Mouse (Mus musculus) cerebellum, postnatal 25 days (tissue): ENCODE results near the gene Prkch.
A peak's percentile ranks its signal among the peaks of the same experiment; 100 is the strongest.

Source experiments
- DNase-seq, 2 experiments: peaks; one replicate each; pipeline ENCODE4 v3.0.0; 2021; ENCODE audit warnings: mixed read lengths in 2 of 2

The Prkch gene

DNA sequence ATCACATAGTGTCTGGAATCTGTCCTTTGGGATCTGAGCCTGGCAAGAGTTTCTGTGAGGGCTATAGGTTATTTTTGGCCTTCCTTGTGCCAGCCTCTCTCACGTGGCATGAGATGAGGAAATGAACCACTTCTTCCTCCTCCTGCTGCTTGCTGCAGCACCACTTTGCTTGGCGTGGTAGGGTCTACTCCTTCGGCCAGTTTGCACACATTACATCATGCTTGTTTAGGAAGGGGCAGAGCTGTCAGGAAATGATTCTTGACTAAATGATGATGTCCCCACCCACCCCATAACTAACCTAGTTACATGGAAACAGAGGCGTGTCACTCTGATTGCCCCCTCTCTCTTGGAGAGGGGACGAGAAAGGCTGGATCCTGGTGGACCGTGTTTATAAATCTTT lies 28.6 kb downstream of the Prkch start:
- DNase-seq, result no peak

DNA sequence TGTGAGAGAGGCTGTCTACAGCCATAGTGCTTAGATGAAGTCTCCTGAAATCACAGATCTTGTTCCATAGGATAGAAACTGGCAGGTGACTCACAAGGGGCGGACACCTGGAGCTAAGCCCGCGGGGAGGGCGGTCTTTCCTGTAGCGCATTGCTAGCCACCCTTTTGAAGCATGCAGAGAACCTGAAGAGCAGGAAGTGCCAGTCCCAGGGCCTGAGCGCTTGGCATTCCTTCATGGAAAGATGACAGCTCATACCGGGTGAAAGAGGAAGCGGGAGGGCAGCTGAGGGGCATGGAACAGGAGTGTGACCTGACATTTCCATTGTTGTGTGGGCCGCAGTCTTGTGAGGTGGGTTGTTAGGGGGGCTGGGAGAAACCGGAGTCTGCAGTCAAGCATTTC lies 33.1 kb downstream of the Prkch start:
- DNase-seq, result no peak

DNA sequence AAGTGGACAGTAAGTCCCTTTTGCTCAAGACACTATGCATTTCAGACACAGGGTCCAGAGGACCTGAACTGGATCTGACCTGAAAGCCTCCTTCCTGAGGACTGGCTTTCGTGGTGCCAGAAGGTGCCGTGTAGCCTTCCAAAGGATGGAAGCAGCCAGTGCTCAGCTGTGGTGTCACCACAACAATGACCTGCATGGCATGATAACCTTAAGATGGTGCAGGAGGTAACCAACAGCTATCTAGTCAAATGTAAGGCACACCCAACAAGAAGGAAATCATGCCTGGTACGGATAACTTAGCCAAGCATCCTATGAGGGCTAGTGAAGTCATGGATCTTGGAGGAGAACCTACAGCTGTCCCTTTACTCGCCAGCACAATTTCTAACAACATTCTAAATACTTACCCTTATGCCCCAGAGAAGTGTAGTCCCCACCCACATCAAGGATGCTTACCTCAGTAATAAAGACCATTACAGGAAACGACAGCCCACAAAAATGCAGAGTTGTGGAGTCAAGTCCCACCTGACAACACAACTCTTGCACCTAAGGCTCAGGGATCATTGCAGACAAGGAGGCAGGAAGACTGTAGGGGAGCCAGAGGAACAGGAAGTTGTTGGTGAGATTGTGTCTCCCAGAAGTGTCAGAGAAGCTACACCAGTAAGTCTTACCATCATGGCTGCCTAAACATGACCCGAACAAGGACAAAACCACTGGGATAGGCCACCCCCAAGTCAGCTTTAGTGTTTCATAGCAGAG lies 40.9 kb downstream of the Prkch start:
- no peak for DNase-seq

DNA sequence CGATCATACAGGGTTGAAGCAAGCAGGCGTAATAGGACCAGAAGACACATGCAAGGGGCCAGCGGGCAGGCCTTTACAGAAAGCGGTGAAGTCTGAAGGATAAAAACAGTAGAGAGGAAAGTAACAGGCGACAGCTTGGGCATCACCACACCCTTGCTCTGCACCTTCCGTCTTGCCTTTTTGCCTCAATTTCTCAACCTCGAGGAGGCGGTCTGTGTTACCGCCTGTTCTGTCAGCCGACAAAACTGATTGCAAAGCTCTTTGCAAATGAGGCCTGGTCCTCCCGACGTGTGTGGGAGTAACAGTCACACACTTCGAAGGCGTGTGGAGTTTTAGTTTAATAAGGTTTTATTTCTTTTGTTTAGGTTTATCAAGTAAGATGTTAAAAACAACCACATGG lies 43.3 kb downstream of the Prkch start:
- DNase-seq, result no peak

DNA sequence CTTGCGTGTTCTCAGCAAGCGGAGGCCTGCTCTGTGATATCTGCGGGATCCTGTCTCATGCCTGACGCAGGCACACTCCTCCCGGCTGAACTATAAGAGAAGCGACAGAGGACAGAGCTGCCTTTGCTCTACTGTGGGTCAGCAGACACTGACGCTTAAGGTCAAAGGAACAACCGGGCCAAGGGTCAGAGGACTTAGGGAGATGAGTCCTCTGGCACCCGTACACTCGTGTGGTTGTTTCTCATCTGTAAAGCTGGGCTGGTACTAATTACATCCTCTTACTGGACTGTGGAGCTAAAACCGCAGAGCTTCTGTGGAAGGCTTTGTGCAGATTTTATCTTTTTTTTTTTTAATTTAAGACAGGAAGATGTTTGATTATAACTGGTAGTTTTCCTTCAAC lies 46.0 kb downstream of the Prkch start:
- no peak for DNase-seq

DNA sequence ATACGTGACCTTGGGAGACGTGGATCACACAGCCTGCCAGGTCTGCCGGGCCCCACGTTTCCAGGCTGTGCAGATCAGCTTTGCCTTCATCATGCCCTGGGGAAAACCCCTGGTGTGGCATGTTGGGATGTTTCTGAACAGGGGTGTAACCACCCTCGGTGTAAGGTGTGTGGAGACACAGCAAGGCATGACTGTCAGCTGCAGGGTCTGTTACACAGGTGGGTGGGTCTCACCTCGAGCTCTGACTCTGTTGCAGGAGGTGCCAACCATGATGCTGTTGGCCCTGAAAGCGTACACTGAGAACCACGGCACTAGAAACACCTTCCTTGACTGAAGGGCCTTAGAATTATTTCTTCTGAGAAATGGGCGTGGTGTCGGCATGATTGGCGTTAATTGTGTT lies 46.6 kb downstream of the Prkch start:
- no peak for DNase-seq

DNA sequence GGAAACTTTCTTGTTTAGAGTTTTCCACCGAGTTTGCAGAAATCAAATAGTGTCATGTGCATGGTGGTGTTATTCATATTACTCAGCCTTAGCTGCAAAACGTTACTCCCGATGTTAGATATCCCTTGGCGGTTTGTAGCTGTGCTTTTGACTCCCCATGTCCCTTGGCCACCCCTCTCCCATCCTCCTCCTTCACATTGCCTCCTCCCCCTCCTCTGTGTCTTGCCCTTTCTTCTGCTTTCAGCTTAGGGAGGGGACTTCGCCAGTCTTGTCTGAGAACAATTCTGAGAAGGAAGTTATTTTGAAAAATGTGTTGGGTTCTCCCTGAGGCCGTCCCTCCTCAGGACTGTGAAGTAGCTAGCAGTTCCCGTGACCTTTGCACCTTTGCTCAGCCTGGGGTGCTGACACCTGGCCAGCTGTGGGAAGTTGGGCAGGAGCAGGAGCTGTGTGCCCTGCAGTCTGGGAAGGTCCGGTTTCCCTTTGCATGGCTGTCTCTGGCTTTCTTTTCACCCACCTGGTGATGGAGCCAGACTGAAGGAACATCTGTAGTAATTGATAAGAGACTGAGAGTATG lies 48.2 kb downstream of the Prkch start:
- DNase-seq, result no peak

DNA sequence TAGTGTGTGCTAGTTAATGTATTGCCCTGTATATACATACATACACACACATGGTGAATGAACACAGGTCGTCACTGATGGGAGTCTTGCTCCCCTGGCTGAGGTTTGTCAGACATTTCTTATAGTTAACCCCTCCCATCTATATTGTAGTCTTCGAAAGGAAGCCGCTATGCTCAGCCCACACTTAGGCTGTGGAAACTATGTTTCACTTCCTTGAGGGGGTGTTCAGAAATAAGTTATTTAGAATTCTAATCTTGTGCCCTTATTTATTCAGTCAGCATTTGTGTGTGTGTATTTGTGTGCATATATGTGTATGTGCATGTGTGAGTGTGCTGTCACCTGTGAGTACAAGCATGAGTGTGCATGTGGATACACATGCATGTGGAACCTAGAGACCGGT lies 49.1 kb downstream of the Prkch start:
- DNase-seq, result no peak

DNA sequence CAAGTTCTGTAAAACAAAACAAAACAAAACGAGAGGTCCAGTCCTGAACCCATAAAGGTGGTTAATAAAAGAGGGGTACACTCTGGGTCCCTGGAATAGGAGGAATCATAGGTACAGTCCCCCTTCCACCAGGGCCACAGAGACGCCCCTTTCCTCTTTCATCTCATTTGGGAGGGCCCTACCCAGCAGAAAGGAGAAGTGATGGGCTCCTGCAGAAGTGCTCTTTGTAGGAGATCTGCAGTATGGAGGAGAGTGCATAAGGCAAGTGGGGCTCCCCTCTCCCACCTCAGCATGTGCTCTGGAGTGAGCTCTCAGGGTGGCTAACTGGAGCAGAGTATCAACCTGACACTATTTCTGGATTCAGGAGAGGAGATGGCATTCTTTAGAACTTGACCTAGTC lies 55.0 kb downstream of the Prkch start:
- no peak for DNase-seq

DNA sequence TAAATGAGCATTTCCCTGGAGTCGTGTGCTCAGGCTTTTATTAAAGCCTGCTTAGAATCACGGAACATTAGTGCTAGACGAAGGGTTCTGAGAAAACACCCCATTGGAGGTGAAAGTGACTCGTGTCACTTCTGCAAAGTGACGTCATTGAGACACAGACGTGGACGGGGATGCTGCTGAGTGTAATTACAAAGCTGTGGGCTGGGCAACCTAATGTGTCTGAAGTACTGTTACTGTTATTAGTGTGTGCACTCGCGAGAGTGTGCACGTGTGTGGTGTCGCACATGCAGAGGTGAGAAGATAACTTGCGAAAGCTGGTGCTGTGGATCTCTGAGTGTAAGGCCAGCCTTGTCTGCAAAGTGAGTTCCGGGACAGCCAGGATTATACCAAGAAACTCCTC lies 56.6 kb downstream of the Prkch start:
- no peak for DNase-seq

DNA sequence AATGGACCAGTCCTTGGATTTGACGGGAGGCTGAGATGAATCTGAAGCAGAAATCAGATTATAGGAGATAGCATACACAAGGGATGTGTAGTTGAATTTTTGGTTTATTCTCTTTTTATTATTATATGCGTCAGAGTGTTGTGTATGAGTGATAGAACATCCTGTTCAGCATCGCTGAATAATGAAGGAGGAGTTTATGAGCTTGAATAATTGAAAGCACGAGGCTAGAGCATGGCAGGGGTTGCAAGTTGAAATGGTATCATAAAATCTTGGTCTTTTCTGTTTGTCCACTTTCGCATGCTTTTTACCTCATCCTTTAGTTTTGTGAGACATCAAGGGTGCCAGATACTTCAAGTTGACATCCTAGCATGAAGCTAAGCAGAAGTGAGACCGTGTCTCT lies 60.6 kb downstream of the Prkch start:
- DNase-seq, result no peak

DNA sequence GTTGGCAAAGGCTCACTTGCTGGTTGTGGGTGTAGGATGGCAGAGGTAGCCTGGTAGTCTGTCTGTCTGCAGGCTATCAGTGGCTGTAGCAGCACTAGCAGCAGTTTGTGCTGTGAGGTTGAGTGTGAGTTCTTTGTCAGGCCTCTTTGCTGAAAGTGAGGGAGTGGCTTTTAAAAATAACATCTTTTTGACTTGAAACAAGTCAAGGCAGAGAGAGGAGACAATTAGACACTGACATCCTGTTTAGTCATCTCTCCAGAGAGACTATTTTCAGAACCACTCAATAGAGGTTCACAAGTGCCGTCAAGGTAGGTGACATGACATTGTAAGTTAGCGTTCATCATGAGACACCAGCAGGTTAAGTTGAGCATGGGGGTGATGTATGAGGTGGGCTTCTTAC lies 63.1 kb downstream of the Prkch start:
- no peak for DNase-seq

DNA sequence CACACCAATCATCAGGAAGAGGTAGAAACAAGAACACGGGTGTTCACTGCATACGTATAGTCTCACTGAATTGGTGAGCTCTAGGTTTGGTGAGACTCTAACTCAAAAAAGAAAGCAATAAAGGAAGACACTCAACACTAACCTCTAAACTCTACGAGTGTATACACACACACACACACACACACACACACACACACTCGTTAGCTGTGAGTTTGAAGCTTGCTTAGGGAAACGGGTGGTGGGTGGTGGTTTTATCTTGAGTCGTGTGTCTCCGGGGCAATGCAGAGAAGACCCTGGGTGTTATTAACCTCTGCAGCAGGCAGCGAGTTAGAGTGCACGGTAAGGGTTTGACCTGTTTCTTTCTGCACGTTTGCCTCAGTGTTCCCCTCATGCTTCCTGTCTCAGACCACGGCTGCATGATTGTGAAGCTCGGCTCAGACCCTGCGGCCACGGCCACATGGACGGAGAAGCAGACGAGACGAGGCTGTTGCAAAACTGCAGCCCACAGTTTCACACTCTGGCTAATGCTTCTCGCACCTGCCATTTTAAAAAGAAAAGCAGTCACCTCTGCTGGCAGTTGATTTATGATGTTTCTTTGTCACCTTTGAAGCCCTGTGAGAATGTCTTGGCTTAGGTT lies 72.1 kb downstream of the Prkch start:
- DNase-seq, result no peak

DNA sequence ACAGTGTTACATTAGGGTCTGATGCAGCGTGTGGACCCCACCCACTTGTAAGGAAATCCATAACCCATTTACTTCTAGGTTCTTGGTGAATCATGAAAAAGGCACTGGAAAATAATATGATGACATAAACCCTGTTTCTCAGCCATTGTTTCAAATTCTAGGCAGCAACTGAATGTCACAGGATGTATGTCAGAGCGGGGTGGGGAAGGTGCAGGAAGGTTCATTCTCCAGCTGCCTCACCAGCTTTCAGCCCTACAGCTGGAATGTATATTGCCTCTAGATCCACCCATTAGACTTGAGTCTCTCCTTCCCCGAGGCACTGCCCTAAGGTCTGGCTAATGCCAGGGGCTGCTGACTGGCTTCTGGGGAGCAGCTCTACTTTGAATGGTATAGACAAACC lies 78.8 kb downstream of the Prkch start:
- DNase-seq, result no peak

DNA sequence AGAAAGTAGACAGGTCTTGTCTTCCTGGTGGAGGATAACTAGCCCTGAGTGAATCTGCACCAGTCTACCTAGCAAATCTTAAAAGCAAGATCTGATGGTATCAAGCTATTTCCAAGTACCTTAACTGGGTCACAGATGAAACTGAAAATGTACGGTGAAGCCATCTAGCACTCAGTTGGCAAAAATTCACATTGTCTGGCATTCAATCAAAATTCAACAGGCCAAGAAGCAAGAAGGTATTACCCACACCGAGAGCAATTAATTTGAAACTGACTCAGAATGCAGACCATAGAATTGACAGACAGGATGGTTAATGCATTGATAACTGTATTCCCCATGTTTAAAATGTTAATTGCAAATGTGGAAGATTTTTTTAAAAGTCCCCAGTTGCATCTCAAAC lies 82.1 kb downstream of the Prkch start:
- peak in 1 of 2 experiments; percentile 19 for DNase-seq

DNA sequence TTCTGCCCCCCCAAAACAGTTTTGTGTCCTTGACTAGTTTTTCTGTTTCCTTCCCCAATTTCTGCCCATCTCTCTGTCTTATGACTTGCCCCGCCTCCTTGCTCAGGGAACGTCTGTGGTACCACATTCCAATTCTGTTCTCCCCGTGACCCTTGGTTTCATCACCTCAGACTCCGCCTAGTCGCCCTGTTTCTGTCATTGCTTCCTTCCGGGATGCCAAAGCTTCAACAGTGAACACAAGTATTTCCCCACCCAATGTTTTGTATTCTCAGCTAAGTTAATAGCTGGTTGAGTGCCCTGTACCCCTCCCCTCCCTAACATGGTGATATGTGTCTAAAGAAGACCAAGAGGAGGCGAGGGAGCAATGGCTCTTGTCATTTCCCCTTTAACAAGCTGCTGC lies 83.0 kb downstream of the Prkch start:
- no peak for DNase-seq

DNA sequence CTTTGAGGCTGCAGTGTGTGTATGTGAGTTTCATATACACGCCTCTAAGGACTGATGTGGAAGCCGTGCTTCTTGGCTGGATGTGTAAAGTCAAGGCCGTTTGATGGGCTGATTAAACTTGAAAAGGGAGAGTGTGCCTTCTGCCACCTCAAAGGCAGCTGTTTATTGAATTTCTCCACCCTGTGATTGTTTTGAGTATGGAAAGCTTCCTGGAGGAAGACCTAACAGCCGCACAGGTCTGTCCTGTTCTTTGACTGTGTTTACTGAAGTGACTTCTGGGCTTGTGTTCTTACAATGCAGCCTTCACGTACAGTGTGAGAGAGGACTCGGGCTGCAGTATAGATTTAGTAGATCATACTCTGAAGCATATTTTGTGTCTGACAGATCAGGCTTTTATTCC lies 86.1 kb downstream of the Prkch start:
- DNase-seq, result no peak

DNA sequence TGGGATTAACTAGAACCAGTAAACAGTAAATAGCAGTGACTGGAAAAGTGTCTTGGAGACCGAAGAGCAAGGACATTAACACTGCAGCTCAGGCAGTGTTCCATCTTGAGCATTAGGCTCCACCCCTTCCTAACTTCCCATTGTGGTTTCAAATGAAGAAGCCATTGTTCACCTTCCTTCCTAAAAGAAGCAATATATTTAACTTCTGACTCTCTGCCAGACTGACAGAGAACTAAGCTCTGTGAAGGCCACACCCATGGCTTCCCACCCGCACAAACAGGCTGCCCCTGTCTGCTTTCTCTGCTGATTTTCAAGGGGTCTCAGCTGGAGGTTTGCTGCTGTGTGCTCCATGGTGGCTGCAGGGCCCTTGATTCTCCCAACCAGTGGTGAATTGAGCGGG lies 86.9 kb downstream of the Prkch start:
- no peak for DNase-seq

DNA sequence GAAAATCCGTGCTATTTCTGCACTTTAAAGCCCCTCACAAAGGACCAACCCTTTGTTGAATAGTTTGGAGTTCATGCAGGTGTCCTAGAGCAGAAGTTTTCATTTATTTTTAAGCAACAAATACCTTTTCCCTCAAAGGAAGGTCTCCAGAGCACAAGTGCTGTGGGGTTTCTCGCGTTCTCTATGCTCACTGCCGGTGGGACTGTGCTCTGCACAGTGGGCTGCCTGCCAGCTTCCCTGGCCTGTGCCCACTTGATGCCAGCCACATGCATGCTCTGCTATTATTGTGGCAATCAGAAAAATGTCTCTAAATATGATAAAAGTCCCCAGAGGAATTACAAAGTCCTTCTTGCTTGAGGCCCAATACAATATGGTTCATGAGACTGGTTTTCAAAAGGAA lies 87.4 kb downstream of the Prkch start:
- no peak for DNase-seq

DNA sequence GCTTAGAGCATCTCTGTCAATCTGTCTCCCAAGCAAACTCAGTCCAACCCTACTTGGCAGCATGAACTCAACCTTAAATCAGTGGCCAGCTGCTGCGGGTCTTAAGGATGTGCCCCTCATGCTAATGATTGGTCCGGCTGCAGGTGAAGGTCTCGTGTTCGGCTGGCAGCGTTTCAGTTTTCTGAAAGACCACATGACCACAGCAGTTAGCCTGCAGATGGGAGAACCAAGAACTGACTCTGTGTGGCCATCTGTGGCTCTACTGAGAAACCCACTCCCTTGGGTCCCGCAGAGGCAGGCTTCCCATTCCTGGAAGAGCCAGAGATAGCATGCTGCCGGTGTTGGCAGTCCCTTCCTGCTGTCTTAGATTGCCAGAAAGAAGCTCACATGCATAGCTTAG lies 89.2 kb downstream of the Prkch start:
- peak; percentile 21 to 48 for DNase-seq

DNA sequence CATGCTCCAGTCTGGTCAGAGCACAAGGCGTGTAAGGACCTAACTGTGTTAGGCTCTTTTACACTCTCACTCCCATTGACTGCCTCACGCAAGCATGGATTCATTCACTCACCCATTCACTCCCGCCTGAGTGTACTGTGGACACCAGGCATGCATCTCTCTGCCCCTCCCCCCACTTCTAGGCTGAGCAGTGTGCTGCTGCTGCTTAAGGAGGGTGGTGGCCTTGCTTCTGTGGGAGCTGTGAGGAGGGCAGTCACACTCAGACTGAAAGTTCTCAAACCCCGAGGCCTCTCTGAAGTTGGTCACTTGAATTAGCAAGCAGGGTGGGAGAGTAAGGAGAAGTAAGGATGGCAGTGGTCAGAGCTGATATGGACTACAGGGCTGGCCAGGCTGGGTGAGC lies 90.6 kb downstream of the Prkch start:
- DNase-seq, result no peak

DNA sequence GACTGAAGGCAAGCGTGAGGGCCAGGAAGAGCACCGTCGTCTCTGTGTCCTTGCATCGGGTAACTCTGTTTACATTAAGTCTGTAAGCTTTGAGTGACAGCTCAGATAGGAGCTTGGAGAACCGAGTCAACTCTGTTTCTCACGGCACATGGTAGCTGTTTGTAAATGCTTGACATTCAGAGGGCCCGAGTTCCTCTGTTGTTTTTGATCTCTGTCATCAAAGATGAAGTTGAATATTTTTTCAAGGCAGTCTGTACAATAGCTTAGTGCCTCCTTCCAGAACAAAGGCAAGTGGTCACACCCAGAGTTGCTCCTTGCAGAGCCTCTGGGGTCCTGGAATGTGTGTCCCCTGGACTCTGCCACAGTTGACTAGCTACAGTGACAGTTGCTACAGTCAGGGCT lies 94.8 kb downstream of the Prkch start:
- no peak for DNase-seq

DNA sequence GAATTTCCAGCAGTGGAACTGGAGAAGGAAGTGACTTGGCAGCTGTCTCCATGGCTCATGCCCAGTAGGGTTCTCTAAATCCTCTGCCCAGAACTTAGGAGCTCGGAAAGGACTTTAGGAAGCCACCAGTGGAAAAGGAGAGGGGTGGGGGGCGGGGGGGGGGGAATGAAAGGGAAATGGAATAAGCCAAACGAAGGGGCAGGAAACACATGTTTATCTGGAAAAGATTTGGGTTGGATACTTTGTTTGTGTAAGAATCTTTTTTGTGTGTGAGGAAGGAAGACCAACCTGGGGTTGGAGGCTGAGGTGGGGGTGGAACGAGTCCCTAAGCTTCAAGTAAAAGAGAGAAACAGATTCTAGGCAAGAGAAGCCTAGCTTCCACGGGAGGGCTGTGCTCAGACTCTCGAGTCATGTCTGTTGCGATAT lies 98.3 kb downstream of the Prkch start:
- DNase-seq, result no peak

DNA sequence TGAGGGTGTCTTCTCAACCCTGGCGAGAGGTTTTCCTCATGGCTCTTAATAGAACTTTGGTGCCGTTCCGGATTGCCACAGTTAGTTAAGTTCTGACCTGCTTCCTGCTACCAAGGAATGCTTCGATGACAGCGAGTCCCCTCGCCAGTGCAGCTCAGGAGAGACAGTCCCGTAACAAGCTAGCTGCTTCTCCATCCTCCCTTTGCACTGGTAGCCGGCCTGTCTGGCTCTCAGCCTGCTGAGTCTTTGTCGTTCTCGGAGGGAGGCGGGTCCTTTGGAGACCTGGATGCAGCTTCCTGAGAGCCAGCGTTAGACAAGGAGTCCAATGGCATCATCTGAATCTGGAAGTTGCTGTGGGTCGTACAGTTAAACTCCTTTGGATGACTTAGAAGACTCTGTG lies 101.3 kb downstream of the Prkch start:
- DNase-seq, result no peak

DNA sequence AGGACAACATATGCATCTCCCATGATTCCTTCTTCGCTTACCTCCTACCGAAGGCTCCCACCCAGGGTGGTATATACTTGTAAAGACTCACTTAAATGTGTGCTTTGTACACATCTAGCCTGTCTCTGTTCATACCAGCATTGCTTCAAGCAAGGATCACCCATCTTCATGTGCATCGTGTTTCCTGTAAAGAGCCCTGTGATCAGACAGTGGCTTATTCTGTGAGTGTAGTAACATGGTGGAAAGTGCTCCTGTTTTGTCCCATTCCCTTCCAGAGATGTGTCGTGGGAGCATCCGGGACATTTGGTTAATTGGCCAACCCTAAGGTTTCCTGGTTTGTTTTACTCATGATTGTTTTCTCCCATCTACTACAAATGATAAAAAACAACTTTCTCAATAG lies 101.9 kb downstream of the Prkch start:
- no peak for DNase-seq
